Mouse (Mus musculus) cerebral cortex, adult 2 months (tissue): ENCODE results near the gene Ror2.

Source experiments
- WGBS: fragments of 180-500 bp; shearing (Covaris S2); methylation state at CpG from one replicate; pipeline ENCODE4 v1.1.7; 2018; 5-methylcytosine and 5-hydroxymethylcytosine counted together

Gene Ror2

GRCm38 (mm10) chr13:53274771-53275170 is 11.2 kb downstream of the Ror2 start:
- WGBS = 85% methylated on average over 1 of the region's 1 CpGs

- WGBS = 96% methylated on average over 3 of the region's 3 CpGs
These were observed 14.3 kb downstream of the Ror2 start for GRCm38 (mm10) chr13:53271595-53271994.

- WGBS = 45% methylated on average over 4 of the region's 4 CpGs
These were observed 15.4 kb downstream of the Ror2 start for GRCm38 (mm10) chr13:53270549-53270948.

- WGBS = 55% methylated on average over 6 of the region's 6 CpGs
These were observed 17.4 kb downstream of the Ror2 start for GRCm38 (mm10) chr13:53268541-53268940.

- WGBS = 71% methylated on average over 6 of the region's 6 CpGs
These were observed 18.1 kb downstream of the Ror2 start for GRCm38 (mm10) chr13:53267849-53268248.

- WGBS = 90% methylated on average over 4 of the region's 4 CpGs
These were observed 18.8 kb downstream of the Ror2 start for GRCm38 (mm10) chr13:53267155-53267554.

- 46% methylated on average over 8 of the region's 8 CpGs for WGBS
These were observed 19.4 kb downstream of the Ror2 start for GRCm38 (mm10) chr13:53266543-53266951.

- 90% methylated on average over 4 of the region's 4 CpGs for WGBS
These were observed 21.0 kb downstream of the Ror2 start for GRCm38 (mm10) chr13:53264896-53265295.

GRCm38 (mm10) chr13:53262509-53263250 is 23.2 kb downstream of the Ror2 start:
- 71% methylated on average over 16 of the region's 16 CpGs for WGBS

GRCm38 (mm10) chr13:53261106-53261771 is 24.7 kb downstream of the Ror2 start:
- WGBS = 61% methylated on average over 8 of the region's 8 CpGs

- WGBS = 94% methylated on average over 8 of the region's 8 CpGs
These were observed 27.0 kb downstream of the Ror2 start for GRCm38 (mm10) chr13:53258943-53259342.

- 83% methylated on average over 4 of the region's 4 CpGs for WGBS
These were observed 27.4 kb downstream of the Ror2 start for GRCm38 (mm10) chr13:53258497-53258896.

- 95% methylated on average over 12 of the region's 12 CpGs for WGBS
These were observed 32.7 kb downstream of the Ror2 start for GRCm38 (mm10) chr13:53253255-53253654.

GRCm38 (mm10) chr13:53248586-53249401 is 37.1 kb downstream of the Ror2 start:
- 77% methylated on average over 24 of the region's 24 CpGs for WGBS

GRCm38 (mm10) chr13:53248080-53248479 is 37.8 kb downstream of the Ror2 start:
- 72% methylated on average over 6 of the region's 6 CpGs for WGBS

- WGBS = 90% methylated on average over 6 of the region's 6 CpGs
These were observed 38.7 kb downstream of the Ror2 start for GRCm38 (mm10) chr13:53247175-53247574.

- WGBS = 63% methylated on average over 8 of the region's 8 CpGs
These were observed 41.8 kb downstream of the Ror2 start for GRCm38 (mm10) chr13:53244151-53244550.

GRCm38 (mm10) chr13:53237455-53237854 is 48.5 kb downstream of the Ror2 start:
- 80% methylated on average over 10 of the region's 10 CpGs for WGBS

- WGBS = 65% methylated on average over 18 of the region's 18 CpGs
These were observed 49.2 kb downstream of the Ror2 start for GRCm38 (mm10) chr13:53236434-53237401.

- WGBS = 55% methylated on average over 7 of the region's 7 CpGs
These were observed 50.0 kb downstream of the Ror2 start for GRCm38 (mm10) chr13:53235953-53236352.

GRCm38 (mm10) chr13:53234844-53235243 is 51.1 kb downstream of the Ror2 start:
- 59% methylated on average over 12 of the region's 12 CpGs for WGBS
